Mouse (Mus musculus): ENCODE data around the gene Lbhd1. TPM values are rescaled to one million over a fixed set of nuclear protein-coding genes. Genes with fewer than 3 reads are reported as not detected.
A peak's percentile ranks its signal among the peaks of the same experiment; 100 is the strongest.
"Not testable (repeated sequence)": the region's sequence is repeated elsewhere in the genome, so short reads cannot be mapped to it uniquely, and the experiment has no call there.

Gene Lbhd1
- polyA plus RNA-seq, 1 experiment from 2014 or later, result 122 TPM

DNA sequence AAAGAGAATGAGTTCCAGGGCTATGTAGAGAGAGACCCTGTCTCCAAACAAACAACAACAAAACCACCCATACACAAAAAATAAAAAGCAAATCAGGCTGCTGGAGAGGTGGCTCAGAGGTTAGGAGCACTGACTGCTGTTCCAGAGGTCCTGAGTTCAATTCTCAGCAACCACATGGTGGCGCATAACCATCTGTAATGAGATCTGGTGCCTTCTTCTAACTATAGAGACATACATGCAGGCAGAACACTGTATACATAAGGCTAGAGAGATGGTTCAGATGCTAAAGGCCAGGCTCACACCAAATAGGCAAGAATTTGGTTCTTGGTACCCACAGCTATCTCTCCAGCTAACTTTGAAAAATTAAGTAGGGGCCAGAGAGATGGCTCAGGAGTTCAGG is 24.5 kb upstream of the Lbhd1 start:
- Histone ChIP-seq H3K27me3 (ENCODE audit: control insufficient read depth, insufficient read depth, low read length) (no peaks in the 10 kb centered on the region), H3K4me3 (ENCODE audit: low read depth, low read length) (no peak overlapping the region), H3K9me3 (replicated peaks; ENCODE audit: control insufficient read depth, low read length) (no peaks in the 10 kb centered on the region), H3K27ac (replicated peaks; ENCODE audit: low read depth, low read length) (no peak overlapping the region), H3K4me1 (ENCODE audit: control insufficient read depth, insufficient read depth, low read length) (no peaks in the 10 kb centered on the region), H3K36me3 (replicated peaks; ENCODE audit: control insufficient read depth, insufficient read depth, low read depth, low read length) (no peaks in the 10 kb centered on the region), H3K9ac (replicated peaks; ENCODE audit: low read length) (no peak overlapping the region), H3K4me2 (ENCODE audit: low read depth, low read length) (no peak overlapping the region)
- 30% methylated on average over 1 of the region's 1 CpGs for WGBS
- no peak for DNase-seq (ENCODE audit: low spot score)
- ATAC-seq (replicated peaks; ENCODE audit: insufficient number of reproducible peaks, low FRiP score, low TSS enrichment, low read depth), result no peak

DNA sequence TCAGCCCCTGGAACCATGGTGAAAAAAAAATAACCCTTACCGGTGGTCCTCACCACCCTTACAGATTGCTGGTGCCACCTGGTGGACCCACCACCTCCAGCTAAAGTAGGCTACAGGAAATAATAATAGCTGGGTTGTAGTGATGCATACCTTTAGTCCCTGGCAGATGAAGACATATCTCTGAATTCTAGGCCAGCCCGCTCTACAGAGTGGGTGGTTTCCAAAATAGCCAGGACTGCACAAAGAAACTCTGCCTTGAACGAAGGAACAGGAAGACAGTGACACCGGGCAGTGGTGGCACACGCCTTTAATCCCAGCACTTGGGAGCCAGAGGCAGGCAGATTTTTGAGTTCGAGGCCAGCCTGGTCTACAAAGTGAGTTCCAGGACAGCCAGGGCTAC is 19.3 kb upstream of the Lbhd1 start:
- H3K27ac ChIP-seq (replicated peaks; ENCODE audit: low read depth, low read length), result no peak overlapping the region
- no peaks in the 10 kb centered on the region for H3K9me3 ChIP-seq (replicated peaks; ENCODE audit: control insufficient read depth, low read length)
- no peak overlapping the region for H3K9ac ChIP-seq (replicated peaks; ENCODE audit: low read length)
- WGBS, result 84% methylated on average over 6 of the region's 6 CpGs
- no peak for DNase-seq (ENCODE audit: low spot score)
- no peaks in the 10 kb centered on the region for H3K36me3 ChIP-seq (replicated peaks; ENCODE audit: control insufficient read depth, insufficient read depth, low read depth, low read length)
- no peak overlapping the region for H3K4me2 ChIP-seq (ENCODE audit: low read depth, low read length)
- no peaks in the 10 kb centered on the region for H3K4me1 ChIP-seq (ENCODE audit: control insufficient read depth, insufficient read depth, low read length)
- H3K4me3 ChIP-seq (ENCODE audit: low read depth, low read length), result no peak overlapping the region
- no peak for ATAC-seq (replicated peaks; ENCODE audit: insufficient number of reproducible peaks, low FRiP score, low TSS enrichment, low read depth)
- no peaks in the 10 kb centered on the region for H3K27me3 ChIP-seq (ENCODE audit: control insufficient read depth, insufficient read depth, low read length)

DNA sequence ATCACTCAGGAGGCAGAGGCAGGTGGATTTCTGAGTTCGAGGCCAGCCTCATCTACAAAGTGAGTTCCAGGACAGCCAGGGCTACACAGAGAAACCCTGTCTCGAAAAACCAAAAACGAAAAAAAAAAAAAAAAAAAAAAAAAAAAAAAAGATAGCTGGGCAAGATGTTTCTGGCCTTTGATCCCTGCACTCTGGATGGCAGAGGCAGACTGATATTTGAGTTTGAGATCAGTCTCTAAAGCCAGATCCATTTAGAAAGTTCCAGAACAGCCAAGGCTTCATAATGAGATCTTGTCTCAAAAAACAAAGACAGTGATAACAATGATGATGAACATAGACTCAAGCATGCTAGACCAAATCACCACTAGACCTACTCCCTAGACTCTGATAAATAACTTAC is 13.2 kb upstream of the Lbhd1 start:
- H3K4me2 ChIP-seq (ENCODE audit: low read depth, low read length); H3K9me3 ChIP-seq (replicated peaks; ENCODE audit: control insufficient read depth, low read length); H3K4me1 ChIP-seq (ENCODE audit: control insufficient read depth, insufficient read depth, low read length); DNase-seq (ENCODE audit: low spot score); H3K4me3 ChIP-seq (ENCODE audit: low read depth, low read length); H3K36me3 ChIP-seq (replicated peaks; ENCODE audit: control insufficient read depth, insufficient read depth, low read depth, low read length); H3K9ac ChIP-seq (replicated peaks; ENCODE audit: low read length); H3K27me3 ChIP-seq (ENCODE audit: control insufficient read depth, insufficient read depth, low read length); ATAC-seq (replicated peaks; ENCODE audit: insufficient number of reproducible peaks, low FRiP score, low TSS enrichment, low read depth); H3K27ac ChIP-seq (replicated peaks; ENCODE audit: low read depth, low read length): not testable (repeated sequence)
- 76% methylated on average over 3 of the region's 3 CpGs for WGBS

DNA sequence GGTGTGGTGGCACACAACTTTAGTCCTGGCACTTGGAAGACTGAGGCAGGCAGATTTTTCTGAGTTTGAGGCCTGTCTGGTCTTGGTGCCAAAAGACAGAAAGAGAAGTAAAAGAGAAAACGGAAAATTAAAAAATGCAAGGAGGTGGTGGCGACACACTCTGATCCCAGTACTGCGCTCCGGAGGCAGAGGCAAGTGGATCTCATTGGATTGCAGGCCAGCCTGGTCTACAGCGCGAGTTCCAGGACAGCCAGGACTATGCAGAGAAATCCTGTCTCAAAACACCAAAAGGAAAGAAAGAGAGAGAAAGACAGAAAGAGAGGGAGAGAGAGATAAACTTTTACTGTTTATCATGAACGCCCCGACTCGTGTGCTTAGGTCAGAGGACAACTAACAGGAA is 12.7 kb upstream of the Lbhd1 start:
- no peak; the same call in 1 of the 2 replicates for ATAC-seq (replicated peaks; ENCODE audit: insufficient number of reproducible peaks, low FRiP score, low TSS enrichment, low read depth)
- no peaks in the 10 kb centered on the region for H3K4me1 ChIP-seq (ENCODE audit: control insufficient read depth, insufficient read depth, low read length)

GRCm38 (mm10) chr19:8871267-8872186 is 12.0 kb upstream of the Lbhd1 start, which contains the start of gene Ubxn1:
TSS of gene Ubxn1 (plus strand) at chr19:8871496.
- ATAC-seq (replicated peaks; ENCODE audit: insufficient number of reproducible peaks, low FRiP score, low TSS enrichment, low read depth) (peak; percentile 96), DNase-seq (ENCODE audit: low spot score) (peak; percentile 97)
- H3K27ac ChIP-seq (replicated peaks; ENCODE audit: low read depth, low read length), result peak within 1 kb of the TSS; percentile 23

More for the DNA sequence above, 12.7 kb upstream of the Lbhd1 start:
- no peaks in the 10 kb centered on the region for H3K27me3 ChIP-seq (ENCODE audit: control insufficient read depth, insufficient read depth, low read length)
- 61% methylated on average over 9 of the region's 9 CpGs for WGBS
- H3K4me2 ChIP-seq (ENCODE audit: low read depth, low read length), result peak overlapping the region; percentile 21
- no peak for DNase-seq (ENCODE audit: low spot score)
- H3K9ac ChIP-seq (replicated peaks; ENCODE audit: low read length), result peak overlapping the region; percentile 43
- peaks cover 10% of the 10 kb centered on the region for H3K36me3 ChIP-seq (replicated peaks; ENCODE audit: control insufficient read depth, insufficient read depth, low read depth, low read length)
- no peaks in the 10 kb centered on the region for H3K9me3 ChIP-seq (replicated peaks; ENCODE audit: control insufficient read depth, low read length)
- no peak overlapping the region for H3K27ac ChIP-seq (replicated peaks; ENCODE audit: low read depth, low read length)
- peak overlapping the region; percentile 90 for H3K4me3 ChIP-seq (ENCODE audit: low read depth, low read length)

GRCm38 (mm10) chr19:8872266-8872840 is 11.2 kb upstream of the Lbhd1 start:
- whole genome bisulfite sequencing, result 74% methylated on average over 10 of the region's 10 CpGs
- H3K27ac ChIP-seq (replicated peaks; ENCODE audit: low read depth, low read length), result no peak overlapping the region
- ATAC-seq (replicated peaks; ENCODE audit: insufficient number of reproducible peaks, low FRiP score, low TSS enrichment, low read depth) (no peak), DNase-seq (ENCODE audit: low spot score) (no peak)
- no peaks in the 10 kb centered on the region for H3K27me3 ChIP-seq (ENCODE audit: control insufficient read depth, insufficient read depth, low read length)
- no peaks in the 10 kb centered on the region for H3K9me3 ChIP-seq (replicated peaks; ENCODE audit: control insufficient read depth, low read length)
- H3K4me1 ChIP-seq (ENCODE audit: control insufficient read depth, insufficient read depth, low read length), result no peaks in the 10 kb centered on the region
- H3K9ac ChIP-seq (replicated peaks; ENCODE audit: low read length), result peak overlapping the region; percentile 83
- peak overlapping the region; percentile 90 for H3K4me3 ChIP-seq (ENCODE audit: low read depth, low read length)
- H3K4me2 ChIP-seq (ENCODE audit: low read depth, low read length), result peak overlapping the region; percentile 73
- H3K36me3 ChIP-seq (replicated peaks; ENCODE audit: control insufficient read depth, insufficient read depth, low read depth, low read length), result peaks cover 10% of the 10 kb centered on the region

More at GRCm38 (mm10) chr19:8871267-8872186, 12.0 kb upstream of the Lbhd1 start, which contains the start of gene Ubxn1:
- WGBS, result under 1% methylated on average over 57 of the region's 59 CpGs
- H3K9me3 ChIP-seq (replicated peaks; ENCODE audit: control insufficient read depth, low read length), result no peaks in the 10 kb centered on the region
- no peaks in the 10 kb centered on the region for H3K4me1 ChIP-seq (ENCODE audit: control insufficient read depth, insufficient read depth, low read length)
- peak within 1 kb of the TSS; percentile 73 for H3K4me2 ChIP-seq (ENCODE audit: low read depth, low read length)
- no peaks in the 10 kb centered on the region for H3K27me3 ChIP-seq (ENCODE audit: control insufficient read depth, insufficient read depth, low read length)
- peak within 1 kb of the TSS; percentile 90 for H3K4me3 ChIP-seq (ENCODE audit: low read depth, low read length)
- peaks cover 10% of the 10 kb centered on the region for H3K36me3 ChIP-seq (replicated peaks; ENCODE audit: control insufficient read depth, insufficient read depth, low read depth, low read length)
- peak within 1 kb of the TSS; percentile 83 for H3K9ac ChIP-seq (replicated peaks; ENCODE audit: low read length)

GRCm38 (mm10) chr19:8875031-8875430 is 8.5 kb upstream of the Lbhd1 start:
- Histone ChIP-seq H3K4me1 (ENCODE audit: control insufficient read depth, insufficient read depth, low read length) (no peaks in the 10 kb centered on the region), H3K9me3 (replicated peaks; ENCODE audit: control insufficient read depth, low read length) (no peaks in the 10 kb centered on the region), H3K4me3 (ENCODE audit: low read depth, low read length) (no peak overlapping the region), H3K4me2 (ENCODE audit: low read depth, low read length) (no peak overlapping the region), H3K9ac (replicated peaks; ENCODE audit: low read length) (no peak overlapping the region), H3K36me3 (replicated peaks; ENCODE audit: control insufficient read depth, insufficient read depth, low read depth, low read length) (peaks cover 10% of the 10 kb centered on the region), H3K27me3 (ENCODE audit: control insufficient read depth, insufficient read depth, low read length) (no peaks in the 10 kb centered on the region), H3K27ac (replicated peaks; ENCODE audit: low read depth, low read length) (no peak overlapping the region)
- 93% methylated on average over 7 of the region's 7 CpGs for WGBS
- ATAC-seq (replicated peaks; ENCODE audit: insufficient number of reproducible peaks, low FRiP score, low TSS enrichment, low read depth) (no peak), DNase-seq (ENCODE audit: low spot score) (no peak)

All from embryonic facial prominence, embryonic 11.5 days (tissue).